Mouse (Mus musculus) MEL-GATA-1-ER (cell line): ENCODE data around the gene Nin.

Experiments
- DNase-seq: peaks from one replicate; pipeline ENCODE4 v3.0.0-alpha.2; 2012; ENCODE audit warnings: low read depth; ENCODE audit errors: extremely low read depth

Gene Nin

GRCm38 (mm10) chr12:70018153-70018552, 95.4 kb downstream of the Nin start:
- peak; percentile 9 for DNase-seq

DNA sequence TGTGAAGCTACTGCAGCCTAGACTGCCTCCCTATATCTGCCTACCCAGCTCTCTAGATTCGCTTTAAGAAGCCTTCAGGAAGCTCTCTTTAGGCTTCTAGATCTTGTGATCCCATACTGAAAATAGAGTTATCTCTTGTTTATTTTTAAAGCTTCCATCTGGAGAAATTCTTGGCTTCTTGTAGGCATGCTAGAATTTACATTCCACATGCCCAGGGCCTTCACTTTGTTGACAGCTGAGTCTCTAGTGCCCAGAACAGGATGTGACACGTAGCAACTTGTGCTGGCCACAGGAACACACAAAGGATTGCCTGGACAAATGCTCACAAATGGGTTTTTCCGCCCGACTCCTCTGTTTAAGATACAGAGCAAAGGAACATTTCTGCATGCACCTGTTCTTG, 97.6 kb downstream of the Nin start:
- no peak for DNase-seq

GRCm38 (mm10) chr12:70011681-70012080, 101.8 kb downstream of the Nin start:
- DNase-seq, result no peak

DNA sequence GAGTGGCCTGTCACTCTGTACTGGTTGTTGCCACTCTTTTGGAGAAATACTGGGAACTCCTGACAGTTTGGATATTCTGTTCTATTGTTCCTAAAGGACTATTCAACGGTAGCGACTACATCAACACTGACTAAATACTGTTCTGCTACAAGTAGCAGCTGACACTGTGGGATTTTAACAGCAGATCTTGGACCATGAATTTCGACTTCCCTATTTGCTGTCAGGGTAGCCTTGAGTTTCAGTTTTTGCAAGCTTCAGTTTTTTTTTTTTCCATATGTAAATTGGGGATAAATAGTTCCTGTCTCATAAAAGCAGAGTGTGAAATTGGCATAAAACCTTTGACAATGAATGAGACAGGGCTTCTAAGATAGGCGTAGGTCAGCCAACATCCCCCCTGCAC, 103.2 kb downstream of the Nin start:
- DNase-seq, result no peak

DNA sequence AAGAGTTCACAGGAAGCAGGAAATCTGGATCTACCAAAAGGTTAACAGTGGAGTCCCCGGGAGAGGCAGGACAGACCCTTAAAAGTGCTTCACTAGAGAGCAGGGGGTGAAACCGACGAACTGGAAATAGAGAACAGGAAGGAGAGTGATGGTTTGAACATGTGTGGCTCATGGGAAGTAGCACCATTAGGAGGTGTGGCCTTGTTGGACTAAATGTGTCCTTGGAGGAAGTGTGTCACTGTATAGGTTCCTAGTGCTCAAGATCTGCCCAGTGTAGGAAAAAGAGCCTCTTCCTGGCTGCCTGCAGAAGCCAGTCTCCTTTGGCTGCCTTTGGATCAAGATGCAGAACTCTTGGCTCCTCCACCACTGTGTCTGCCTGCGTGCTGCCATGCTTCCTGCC, 108.4 kb downstream of the Nin start:
- no peak for DNase-seq

DNA sequence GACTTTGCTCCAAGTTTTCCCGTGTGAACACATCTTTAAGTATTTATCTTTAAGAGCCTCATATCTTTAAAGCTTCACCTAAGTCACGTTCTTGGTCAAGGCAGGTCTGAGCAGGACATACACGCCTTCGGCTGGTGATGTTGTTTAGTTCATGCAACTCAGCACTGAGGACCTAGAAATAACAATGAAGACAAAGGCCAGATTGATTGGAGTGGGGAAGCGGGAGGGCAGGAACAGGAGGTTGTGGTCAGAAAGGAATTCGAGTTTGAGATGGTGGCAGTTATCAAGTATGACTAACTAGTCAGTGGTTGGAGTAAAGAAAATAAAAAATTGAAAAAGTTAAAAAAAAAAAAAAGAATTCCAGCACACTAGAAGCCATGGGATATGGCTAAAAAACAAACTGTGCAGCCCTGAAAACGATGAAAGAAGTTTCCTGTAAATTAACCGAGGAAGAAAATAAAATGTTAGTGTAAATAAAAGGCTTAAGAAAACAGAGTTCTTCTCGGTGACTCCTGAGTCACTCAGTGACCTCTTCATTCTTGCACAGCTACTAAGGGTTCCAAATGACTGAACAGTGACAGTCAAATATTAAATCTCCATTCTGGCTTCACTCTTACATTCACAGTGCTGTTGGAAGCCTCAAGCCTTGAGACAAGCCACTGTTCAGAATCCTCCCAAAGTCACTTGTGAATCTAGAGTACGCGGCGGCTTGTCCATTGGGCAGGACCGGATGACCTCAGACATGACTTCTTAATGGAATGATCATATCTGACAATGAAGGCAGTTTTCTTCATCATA, 115.1 kb downstream of the Nin start:
- DNase-seq, result no peak

DNA sequence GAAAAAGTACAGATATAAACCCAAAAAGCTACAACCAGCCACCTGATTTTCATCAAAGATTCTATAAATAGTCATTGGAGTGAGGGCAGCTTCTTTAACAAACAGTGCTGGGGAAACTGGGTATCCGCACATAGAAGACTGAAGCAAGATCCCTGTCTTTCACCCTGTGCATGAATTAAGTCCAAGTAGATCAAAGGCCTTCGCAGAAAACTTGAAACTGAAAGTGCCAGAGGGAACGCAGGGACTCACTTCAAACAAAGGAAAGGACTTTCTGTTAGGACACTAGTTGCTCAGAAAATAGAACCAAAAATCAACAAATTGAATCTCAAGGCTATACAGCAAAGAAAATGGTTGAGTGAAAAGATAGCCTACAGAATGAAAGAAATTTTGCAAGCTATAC, 118.1 kb downstream of the Nin start:
- DNase-seq, result no peak

GRCm38 (mm10) chr12:69986786-69987497, 126.6 kb downstream of the Nin start, which contains the start of gene Sav1:
Gene Sav1, minus strand, starts transcription at chr12:69987002.
- DNase-seq, result no peak

- DNase-seq, result no peak
Observed at GRCm38 (mm10) chr12:69986241-69986762, 127.2 kb downstream of the Nin start.

GRCm38 (mm10) chr12:69985546-69985945, 128.0 kb downstream of the Nin start:
- no peak for DNase-seq

GRCm38 (mm10) chr12:69982874-69983273, 130.6 kb downstream of the Nin start:
- no peak for DNase-seq

DNA sequence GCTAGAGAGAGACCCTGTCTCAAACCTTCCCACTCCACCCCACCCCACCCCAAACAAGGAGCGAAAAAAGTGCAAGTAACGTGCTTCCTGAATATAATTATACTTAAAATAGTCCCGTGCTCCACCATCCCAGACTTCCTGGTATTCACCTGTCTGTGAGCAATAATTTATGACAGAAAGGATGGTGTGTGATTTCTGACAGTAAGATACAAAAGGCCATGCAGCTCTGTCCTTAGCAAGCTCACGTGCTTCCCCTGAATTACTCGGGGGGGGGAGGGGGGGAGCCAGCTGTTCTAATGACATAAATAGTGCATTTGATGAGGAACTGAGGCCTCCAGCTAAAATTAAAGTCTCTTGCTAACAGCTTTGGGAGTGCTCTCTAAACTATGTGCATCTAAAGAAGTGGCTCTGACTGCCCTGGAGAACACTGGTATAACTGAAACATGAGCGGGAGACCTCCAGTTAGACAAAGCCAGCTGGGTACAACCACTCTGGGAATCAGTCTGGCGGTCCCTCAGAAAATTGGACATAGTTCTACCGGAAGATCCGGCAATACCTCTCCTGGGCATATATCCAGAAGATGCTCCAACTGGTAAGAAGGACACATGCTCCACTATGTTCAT, 136.0 kb downstream of the Nin start:
- no peak for DNase-seq

- DNase-seq, result no peak
Observed at GRCm38 (mm10) chr12:69976688-69977087, 136.8 kb downstream of the Nin start.

DNA sequence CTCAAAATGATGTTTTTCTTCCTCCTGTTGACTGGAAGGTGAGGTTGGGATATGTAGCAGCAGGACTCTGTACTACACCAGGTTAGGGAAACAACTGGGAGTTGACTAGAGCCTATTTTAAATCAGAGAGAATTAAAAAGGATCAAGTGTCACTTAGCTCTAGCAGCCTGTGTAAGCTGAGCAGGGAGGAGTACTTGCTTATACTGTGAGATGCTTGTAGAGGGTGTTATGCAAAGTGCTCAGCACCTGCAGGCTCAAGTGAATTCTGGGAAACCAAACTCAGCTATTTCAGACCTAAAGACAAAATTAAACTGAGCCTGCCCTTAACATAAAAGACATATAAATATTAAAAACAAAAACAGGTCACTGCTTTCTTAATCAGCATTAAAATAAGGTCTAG, 139.9 kb downstream of the Nin start:
- DNase-seq, result no peak

DNA sequence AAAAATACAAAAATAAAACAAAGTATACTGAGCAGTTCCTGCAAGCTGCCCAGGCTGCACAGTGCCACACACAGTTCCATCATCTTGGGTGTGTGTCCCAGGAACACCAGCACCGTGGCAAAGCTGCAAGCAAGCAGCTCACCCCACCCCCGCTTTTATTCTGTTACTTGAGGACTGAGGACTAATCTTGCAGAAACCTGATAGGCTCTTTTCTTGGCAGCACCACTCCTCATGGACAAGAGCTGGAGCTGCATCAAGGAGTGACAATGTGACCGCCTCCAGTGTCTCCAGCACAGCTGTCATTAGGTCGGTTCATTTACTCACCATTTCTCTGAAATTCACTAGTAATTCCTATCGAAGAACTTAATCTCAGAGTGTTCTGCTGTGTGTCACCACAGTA, 145.4 kb downstream of the Nin start:
- no peak for DNase-seq

- no peak for DNase-seq
Observed at GRCm38 (mm10) chr12:69967112-69967511, 146.4 kb downstream of the Nin start.

DNA sequence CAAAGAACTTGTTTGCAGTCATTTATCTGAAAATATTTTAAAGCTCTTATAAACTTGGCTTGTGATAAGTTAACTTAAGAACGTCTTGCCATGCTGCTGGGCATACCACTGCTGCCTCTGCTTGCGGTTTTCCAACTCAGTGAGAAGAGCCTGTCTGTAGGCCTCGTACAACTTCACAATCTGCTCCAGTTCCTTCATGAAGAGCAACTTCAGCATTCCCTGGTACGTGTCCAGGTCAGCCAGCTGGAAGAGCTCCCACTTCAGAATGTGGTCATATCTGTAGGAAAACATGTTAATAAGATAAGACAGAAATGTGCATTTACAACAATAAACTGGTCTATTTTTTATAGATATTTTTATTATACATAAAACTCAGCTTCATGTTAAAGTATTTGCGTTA, 147.4 kb downstream of the Nin start:
- no peak for DNase-seq

- DNase-seq, result no peak
Observed at GRCm38 (mm10) chr12:69965644-69966043, 147.9 kb downstream of the Nin start.

DNA sequence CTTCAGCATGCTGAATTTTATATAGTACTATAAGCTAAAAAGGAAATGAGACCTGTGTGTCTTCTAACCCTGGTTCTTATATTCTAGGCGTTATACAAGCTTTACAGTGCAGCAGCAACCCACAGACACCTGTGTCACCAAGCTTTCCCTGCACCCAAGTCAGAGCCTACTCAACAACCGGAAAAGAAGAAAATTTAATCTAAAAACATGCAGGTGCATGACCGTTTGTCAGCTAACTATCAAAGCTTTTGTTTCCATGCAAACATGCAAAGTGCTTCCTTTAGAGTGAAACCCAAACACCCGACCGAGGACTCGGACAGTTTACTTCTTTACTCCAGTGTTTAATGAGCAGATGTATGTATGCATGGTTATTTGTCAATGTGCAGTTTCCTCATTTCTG, 150.4 kb downstream of the Nin start:
- no peak for DNase-seq

DNA sequence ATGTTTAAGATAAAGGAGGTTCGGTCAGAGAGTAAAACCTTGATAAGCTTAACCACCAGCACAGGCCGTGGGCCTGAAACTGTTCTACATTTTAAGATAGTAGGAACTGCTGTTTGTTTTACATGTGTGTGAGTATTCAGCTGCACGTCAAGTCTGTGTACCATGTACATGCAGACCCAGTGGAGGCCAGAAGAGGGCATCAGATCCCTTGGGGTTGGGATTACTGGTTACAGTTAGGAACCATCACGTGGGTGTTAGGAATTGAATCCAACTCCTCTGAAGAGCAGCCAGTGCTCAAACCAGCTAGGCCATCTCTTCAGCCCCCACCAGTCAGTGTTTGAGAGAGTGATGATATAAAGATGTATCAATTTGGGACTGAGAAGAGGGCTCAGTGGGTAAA, 151.0 kb downstream of the Nin start:
- DNase-seq, result peak; percentile 20
